Mouse (Mus musculus) MEL (cell line): ENCODE results near the gene Dgkz.

ENCODE experiments used
- BHLHE40 ChIP-seq: IDR thresholded peaks from 2 replicates; pipeline ENCODE4 v1.6.1; 2012; ENCODE audit warnings: low read depth, mild to moderate bottlenecking, inconsistent platforms, low read length, improper control_type of control experiment, borderline replicate concordance
- CTCF ChIP-seq, 3 experiments: IDR thresholded peaks in 2 of 3; conservative IDR thresholded peaks in 1 of 3; 2 replicates each; pipeline ENCODE4 v1.5.1; 2011 to 2012; ENCODE audit warnings: low read length in 3 of 3, low read depth in 2 of 3, mild to moderate bottlenecking in 2 of 3, improper control_type of control experiment in 1 of 3, inconsistent platforms in 1 of 3, mixed read lengths in 1 of 3, moderate library complexity in 1 of 3; ENCODE audit not compliant: control insufficient read depth in 1 of 3, insufficient read depth in 1 of 3, poor library complexity in 1 of 3, severe bottlenecking in 1 of 3
- GATA1 ChIP-seq: IDR thresholded peaks from 2 replicates; pipeline ENCODE4 v1.6.1; 2011; ENCODE audit warnings: low read depth, low read length, improper control_type of control experiment

DNA sequence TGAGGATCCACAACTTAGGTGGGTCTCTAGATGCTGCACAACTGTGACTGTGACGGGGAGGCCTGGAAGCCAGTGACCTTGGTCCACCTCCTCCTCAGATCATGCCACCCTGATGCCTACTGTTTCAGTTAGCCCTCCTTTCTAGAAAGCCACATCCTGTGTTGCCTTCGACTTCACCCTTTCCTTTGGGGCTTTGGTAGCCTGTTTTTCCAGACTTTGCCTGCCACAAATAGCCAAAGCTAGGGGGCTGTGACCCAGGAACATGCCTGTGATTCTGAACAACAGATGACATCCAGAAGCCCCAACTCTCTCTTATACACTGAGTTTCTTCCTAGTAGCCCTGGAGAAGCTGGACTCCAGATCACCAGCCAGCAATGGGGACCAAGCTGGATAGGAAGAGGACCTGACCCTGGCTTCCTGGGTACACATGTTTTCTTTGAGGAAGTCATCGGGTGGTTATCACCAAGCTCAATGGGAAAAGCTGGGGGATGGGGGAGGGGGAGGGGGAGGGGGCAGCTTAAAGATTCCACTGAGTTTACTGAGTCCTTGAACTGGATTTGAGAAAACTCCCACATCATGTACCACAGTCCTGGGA lies 11.0 kb downstream of the Dgkz start:
- TF ChIP-seq CTCF (IDR thresholded peaks at IDR 0.05 in 2 of 3, conservative IDR thresholded peaks at IDR 0.05 in 1 of 3; ENCODE audit: control insufficient read depth in 1 of 3, insufficient read depth in 1 of 3, low read depth in 2 of 3, low read length in 3 of 3, poor library complexity in 1 of 3, severe bottlenecking in 1 of 3) (no peak), GATA1 (no peak), BHLHE40 (no peak)
